Mouse (Mus musculus) thymus, adult 18-20 months (tissue): Measurements from ENCODE around the gene Th.

Source experiments
- DNase-seq, 2 experiments: peaks; one replicate each; pipeline ENCODE4 v3.0.0; 2022; ENCODE audit warnings: mixed read lengths in 2 of 2

The Th gene

GRCm38 (mm10) chr7:142899872-142900271 is 31.1 kb downstream of the Th start:
- DNase-seq: no peak

DNA sequence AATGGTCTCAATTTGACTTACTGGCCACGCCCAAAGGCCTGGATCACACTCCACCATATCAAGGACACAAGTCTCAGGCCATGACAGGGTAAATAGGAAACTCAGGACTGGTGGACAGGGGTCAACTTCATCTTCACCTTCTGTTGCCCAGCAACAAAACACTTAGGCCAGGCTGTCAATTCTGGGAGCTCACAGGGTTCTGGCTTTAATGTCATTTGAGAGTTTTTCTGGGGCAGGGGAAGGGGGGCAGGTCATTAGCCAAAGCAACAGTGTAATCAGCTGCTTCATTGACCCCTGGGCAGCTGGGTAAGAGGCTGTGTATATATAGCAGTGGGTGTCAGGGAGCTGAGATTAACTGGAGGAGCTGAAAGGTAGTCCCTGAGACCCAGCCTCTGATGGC is 33.5 kb downstream of the Th start:
- no peak for DNase-seq

- no peak for DNase-seq
Measured at GRCm38 (mm10) chr7:142895901-142896665, 34.8 kb downstream of the Th start.

DNA sequence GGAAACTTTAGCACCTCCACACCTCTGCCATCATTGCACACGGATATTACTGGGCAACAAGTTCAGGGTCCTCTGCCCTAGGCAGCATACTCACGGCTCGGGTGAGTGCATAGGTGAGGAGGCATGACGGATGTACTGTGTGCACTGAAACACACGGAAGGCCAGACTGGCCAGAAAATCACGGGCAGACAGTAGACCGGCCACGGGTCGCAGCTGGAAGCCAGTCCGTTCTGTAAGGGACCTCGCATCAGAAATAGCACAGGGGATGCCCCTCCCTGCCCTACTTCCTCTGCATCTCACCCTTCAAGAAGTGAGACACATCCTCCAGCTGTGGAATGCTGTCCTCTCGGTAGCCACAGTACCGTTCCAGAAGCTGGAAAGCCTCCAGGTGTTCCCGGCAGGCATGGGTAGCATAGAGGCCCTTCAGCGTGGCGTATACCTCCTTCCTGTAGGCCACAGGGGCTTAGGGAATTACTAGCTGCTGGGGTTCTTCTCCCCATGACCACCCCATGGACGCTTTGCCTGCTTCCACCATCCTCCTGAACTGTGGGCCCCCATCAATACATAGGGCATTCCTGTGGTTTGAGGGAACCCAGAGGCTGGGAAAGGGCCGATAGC is 35.6 kb downstream of the Th start:
- no peak for DNase-seq

DNA sequence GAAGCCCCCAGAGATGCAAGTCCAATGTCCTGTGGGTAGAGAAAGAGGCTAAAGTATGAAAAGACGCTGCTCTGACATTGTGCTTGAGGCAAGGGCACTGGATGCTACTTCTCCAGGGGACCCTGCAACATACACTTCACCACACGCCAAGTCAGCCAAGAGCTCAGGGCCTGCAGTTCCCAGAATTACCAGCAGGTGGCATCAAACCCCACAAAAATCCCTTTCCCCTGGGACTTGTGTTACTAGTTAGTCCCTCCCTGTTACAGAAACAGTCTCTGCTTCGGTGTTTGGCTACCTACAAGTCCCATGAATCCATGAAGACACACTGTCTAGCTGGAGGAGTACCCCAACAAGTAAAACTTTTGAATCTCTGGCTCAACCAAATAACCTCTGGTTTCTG is 36.3 kb downstream of the Th start:
- peak; percentile 31 to 42 for DNase-seq

DNA sequence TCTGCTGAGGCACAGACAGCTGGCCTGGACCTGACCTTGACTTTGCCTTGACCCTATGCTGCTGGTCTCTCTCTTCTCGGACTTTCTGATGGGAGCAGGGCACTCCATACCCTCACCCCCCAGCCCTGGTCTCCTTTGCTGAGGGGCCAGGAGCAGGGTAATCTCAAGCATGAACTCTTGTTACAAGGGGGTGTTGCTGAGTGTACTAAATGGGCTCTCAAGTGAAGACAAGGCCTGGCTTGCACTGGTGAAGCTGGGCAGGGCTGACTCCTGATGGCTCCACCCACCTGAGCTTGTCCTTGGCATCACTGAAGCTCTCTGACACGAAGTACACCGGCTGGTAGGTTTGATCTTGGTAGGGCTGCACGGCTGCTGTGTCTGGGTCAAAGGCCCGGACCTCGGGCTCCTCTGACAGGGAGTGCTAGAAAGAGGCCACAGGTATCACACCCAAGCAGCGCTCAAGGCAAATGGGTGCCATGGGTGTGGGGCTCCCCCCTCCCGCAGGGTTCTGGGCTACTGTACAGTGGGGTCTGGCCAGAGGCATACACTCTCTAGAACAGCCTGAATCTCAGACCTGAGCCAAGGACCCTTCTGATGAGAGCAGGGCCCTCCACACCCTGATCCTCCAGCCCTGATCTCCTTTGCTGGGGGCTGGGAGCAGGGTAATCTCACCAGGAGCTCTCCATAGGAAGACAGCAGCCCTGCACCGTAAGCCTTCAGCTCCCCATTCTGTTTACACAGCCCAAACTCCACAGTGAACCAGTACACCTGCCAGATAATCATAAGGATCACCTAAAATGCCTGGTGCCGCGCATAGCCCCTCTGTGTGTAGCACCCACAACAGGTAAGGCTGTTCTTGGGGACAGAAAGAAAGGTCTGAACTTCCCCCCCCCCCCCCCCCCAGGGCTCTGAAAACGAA is 36.9 kb downstream of the Th start:
- no peak for DNase-seq

DNA sequence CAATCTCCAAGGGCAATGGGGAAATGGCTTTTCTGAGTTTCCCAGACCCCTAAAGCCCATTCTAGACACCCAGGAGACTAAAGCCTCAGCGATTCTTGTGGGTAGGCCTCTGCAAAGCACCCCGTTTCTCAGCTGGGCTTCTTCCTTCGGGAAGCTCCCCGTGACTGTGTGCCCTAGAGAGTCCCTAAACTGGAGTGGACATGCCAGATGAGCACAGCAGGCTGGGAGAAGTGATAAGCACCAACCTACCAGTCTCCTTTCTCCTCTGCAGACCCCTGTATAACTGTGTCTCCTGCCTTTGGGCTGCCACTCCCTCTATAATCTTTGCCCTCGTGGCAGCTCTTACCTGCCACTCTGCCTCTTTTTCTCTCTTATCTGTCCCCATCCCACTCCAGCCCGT is 37.6 kb downstream of the Th start:
- no peak for DNase-seq

- DNase-seq: no peak
Measured at GRCm38 (mm10) chr7:142869419-142870163, 61.3 kb downstream of the Th start.

- DNase-seq: no peak
Measured at GRCm38 (mm10) chr7:142850681-142851080, 80.2 kb downstream of the Th start.
